Mouse (Mus musculus) left cerebral cortex, adult 11 months (tissue): ENCODE data around the gene Gstp3.
"Not testable (repeated sequence)": the region's sequence is repeated elsewhere in the genome, so short reads cannot be mapped to it uniquely, and the experiment has no call there.

Source experiments
- DNase-seq: peaks from one replicate; pipeline ENCODE4 v3.0.0; 2022; ENCODE audit warnings: low spot score

The Gstp3 gene

DNA sequence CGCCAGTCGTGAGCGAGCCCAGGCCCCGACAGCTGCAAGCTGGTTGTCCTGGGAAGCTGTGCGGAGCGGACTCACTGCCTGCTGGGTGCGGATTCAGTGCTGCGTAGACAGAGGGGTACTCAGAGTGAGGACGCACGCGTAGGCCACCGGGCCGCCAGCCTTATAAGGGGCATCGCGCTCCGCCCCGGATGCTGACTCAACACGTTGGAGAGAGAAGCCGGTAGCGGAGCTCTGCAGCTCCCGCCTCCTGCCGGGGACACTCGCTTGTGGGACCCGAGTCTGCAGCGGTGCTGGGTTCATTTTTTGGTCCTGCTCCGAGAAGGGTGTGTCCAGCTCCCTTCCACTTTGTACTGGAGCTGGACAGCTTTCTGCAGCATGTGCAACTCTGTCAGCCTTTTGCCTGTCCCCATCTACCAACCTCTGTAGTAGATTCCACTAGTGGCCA lies 21.6 kb downstream of the Gstp3 start, which contains the start of gene Gstp1:
TSS of gene Gstp1 (minus strand) at position 198 of the 445 bp plus-strand sequence.
- DNase-seq = peak; percentile 87

DNA sequence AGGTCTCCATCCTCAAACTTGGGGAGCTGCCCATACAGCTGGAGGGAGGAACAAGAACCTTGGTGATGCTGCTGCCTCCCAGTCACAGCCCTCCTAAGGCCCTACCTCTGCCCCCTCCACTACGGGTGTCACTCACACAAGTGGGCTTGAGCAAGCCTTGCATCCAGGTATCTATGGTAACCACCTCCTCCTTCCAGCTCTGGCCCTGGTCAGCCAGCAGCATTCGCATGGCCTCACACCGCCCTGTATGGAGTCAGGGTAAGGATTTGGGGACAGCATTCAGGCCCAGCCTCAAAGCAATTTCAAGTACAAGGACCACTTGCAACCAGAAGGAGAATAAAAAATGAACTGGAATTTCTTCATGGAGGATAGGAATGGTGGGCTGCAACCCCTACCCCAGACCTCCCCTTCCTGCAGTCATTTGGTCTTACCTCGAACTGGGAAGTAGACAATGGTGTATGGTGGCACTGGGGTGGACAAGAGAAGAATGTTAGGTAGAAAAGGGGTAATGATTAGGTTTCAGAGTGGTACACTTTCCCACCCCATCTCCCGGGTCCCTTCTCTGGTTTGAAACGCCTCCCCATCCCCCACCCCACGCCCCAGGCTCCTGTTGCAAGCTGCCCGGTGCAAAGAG lies 22.1 kb downstream of the Gstp3 start:
- not testable (repeated sequence) for DNase-seq

DNA sequence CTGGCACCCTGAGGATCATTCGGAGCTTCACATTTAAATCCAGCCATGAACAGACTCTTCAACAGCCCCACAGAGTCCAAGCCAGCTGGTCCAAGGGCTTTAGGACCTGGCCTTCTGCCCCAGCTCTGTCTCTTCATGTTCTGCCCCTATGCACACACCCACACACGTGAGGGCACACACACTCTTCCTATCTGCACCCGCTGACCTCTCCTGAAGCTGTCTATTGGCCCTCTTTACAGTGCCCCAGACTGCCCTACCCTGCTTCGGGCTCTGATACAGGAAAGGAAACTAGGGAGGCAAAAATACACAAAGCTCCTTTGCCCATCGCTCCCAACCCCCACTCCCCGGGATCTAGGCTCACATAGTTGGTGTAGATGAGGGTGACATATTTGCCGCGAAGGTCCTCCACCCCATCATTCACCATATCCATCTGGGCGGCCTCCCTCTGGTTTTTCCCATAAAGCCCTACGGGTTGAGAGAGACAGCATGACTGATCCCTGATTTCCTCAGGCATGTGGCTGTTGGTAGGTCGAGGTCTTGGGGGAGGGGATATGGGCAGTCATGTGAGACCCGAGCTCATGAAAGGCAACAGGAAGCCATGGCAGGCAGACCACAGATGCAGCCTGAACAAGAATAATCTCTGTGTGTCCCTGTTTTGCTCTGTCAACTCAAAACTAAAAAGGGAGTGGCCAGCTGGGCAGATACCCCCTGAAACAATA lies 22.9 kb downstream of the Gstp3 start:
- no peak for DNase-seq

DNA sequence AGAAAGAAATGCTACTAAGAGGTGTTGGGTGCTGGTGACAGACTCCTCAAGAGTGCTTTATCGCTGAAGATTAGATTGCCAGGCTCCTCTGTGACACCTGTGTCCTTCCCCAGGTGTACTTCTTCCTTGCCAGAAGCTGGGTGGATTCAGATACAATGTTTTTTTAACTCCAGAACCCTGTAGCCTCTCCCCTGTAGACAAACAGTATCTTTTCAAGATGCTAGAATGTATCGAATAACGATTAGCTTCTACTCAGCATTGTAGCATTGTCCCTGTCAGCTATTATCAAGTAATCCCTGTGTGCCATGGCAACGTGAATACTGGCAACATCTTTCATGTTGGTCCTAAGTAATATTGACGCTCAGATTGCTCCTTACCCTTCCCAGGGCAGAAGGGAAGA lies 25.6 kb downstream of the Gstp3 start:
- DNase-seq = no peak

DNA sequence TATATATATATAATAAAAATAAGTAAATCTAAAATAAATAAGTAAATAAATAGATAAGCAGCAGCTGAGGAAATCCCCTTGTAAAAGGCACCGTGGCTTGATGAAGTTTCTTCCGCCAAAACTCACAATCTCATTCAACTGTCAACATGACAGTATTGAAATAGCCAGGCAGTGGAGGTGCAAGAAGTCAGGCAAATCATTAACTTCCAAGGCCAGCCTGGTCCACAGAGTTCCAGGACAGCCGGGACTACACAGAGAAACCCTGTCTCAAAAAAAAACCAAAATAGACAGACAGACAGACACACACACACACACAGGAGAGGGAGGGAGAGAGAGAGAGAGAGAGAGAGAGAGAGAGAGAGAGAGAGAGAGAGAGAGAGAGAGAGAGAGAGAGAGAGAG lies 26.1 kb downstream of the Gstp3 start:
- DNase-seq = no peak

DNA sequence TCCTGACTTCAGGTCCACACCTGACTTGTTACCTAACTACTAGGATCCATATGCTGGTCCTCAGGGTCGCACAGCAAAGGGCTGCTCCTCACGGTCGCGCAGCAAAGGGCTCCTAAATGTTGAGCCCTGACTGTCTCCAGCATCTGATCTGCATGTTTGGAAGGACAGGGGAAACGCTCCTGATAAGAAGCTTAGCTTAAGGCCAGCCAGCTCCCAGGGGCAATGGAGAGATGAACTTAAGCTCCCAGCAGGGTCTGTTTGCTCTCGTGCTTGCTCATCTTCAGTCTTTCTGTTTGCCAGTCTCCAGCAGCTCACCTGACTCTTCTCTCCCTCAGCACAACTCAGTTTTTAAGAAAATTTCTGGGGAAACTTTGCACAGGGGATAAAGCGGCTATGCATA lies 26.7 kb downstream of the Gstp3 start:
- no peak for DNase-seq

DNA sequence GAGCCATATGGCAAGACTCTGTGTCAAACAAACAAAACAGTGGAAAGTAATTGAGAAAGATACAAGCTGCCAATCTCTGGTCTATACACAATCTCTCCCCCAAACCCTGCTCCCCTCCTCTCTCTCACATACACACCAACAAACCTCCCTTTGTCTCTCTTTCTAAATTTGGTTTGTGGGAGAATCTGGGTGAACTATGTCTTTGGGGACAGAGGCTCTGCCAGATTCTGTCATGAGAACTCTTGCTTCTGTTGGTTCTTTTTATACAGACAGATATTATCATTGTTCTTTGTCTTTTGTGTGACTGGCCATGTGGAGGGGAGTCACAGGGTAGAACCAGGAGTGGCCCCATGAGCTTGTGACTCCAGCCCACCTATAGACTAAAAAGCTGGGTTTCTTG lies 31.8 kb downstream of the Gstp3 start:
- no peak for DNase-seq

DNA sequence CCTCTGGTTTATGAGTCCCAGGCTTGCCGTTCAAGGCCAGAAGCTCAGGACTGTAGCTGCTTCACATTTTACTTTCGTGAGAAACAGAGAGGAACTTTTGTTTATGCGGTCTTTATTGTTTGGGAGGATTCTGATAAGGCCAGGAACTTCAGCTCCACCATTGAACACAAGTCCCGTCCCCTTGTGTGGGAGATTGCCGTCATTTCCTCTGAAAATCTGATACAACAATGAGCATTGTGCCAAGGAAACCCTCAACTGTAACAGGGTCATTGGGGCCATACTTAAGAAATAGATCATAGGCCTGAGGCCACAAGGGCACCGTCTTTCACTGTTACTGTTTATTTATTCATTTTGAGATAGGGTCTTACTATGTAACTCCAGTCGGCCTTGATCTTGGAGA lies 36.2 kb downstream of the Gstp3 start:
- no peak for DNase-seq

DNA sequence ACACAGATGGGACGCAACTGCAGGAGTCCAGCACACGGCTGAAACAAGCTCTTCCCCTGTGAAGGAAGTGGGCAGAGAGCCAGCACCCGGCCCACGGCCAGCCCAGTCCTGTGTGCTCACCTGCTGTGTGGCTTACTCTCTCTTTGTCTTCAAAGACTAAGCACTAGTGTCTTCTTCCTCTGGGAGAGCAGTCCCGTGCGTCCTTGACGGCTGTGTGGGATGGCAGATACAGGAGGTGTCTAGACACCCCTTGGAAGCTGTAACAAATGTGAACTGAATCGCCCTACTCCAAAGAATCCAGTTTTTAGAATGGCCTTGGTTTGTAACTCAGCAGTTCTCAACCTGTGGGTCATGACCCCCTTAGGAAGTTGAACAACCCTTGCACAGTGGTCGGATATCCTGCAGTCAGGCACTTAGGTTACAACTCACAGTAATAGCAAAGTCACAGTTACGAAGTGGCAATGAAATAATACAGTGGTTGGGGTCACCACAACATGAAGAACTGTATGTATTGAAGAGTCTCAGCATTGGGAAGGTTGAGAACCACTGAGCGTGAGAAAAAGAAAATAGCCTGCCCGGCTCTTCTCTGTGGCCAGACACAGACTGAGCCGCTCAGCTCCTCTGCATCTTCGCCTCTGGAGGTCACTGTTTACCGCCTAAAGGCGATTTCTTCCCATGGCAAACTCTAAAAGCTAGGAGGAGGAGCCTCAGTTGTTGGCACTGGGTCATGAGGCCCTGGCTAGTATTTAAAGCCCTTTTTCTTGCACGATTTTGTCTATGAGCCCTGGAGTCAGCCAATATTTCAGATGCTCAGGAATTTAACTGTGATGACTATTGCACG lies 40.4 kb downstream of the Gstp3 start:
- DNase-seq = peak; percentile 72

DNA sequence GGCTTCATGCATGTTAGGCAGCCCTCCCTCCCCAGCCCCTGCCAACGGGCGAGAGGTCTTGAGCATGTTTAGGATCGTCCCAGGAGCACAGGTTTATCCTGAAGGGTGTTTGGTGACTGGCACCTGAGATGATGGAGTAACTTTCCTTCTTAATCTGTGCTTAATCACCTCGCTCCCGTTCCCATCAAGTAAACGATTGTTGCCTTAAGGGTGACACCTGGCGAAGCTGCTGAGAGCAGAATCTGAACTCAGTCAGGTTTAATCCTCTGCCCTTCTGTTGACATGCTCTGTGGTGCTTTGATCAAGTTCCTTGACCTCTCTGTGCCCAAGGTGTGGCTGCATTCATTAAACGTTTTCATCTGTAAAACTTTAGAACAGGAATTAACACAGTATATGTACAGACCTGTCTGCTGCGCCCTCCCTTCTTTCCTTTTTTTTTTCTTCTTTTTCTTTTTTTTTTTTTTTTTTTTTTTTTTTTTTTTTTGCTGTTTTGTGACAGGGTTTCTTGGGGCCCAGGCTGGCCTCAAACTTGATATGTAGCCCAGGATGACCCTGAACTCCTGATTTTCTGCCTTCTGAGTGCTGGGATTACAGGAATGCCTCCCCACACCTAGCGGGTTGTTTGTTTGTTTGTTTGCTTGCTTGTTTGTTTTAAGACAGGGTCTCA lies 41.3 kb downstream of the Gstp3 start:
- no peak for DNase-seq

DNA sequence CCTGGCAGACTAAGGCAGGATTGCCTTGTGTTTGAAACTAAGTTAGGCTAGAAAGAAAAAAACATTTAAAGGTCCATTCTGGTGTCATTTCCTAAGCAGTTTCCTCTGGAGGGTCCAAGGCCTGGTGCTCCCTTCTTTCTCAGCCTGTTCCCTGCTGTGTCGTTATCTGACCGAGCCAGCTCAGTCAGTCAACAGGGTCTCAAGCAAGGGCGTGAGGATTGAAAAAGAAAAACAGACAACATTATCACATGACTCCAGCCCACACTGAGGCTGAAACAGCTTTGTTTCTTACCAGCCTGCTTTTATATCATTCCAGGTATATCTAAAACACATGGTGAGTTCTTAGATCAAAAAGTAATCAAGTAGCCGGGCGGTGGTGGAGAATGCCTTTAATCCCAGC lies 43.7 kb downstream of the Gstp3 start:
- no peak for DNase-seq

DNA sequence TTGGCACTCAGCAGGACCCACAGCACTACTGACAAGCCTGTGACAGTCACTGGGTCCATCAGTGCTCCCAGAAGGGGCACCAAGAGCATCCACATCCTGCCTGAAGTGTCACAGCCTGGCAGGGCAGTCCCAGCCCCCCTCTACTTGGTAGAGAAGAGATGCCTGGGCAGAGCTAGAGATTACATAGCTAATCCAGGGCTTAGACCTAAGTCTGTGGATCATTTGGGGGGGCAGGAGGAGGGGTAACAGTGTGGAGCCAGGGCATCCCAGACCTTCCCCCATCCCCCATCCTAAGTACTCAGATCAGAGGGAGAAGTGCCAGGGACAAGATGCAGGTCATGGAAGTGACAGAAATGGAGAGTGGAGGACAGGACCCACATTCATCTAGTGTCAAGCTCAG lies 44.6 kb downstream of the Gstp3 start:
- no peak for DNase-seq

DNA sequence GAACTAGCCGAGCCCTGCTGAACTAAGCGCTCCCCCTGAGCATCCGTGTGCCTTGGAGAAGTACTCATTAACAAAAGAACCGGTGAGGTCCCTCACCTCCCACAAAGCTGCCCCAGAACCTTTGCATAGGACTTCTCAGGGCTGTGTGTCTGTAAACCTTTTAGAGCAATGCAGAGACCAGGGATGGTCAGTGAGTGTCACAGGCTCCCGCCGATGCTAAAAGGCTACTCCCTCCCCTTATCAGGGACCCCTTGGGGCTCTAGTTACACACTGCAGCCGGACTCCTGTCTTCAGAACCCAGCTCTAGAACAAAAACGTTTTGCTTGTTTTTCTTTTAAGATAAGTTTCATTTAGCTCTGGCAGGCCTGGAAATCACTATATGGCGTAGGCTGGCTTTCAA lies 46.3 kb downstream of the Gstp3 start:
- DNase-seq = no peak

DNA sequence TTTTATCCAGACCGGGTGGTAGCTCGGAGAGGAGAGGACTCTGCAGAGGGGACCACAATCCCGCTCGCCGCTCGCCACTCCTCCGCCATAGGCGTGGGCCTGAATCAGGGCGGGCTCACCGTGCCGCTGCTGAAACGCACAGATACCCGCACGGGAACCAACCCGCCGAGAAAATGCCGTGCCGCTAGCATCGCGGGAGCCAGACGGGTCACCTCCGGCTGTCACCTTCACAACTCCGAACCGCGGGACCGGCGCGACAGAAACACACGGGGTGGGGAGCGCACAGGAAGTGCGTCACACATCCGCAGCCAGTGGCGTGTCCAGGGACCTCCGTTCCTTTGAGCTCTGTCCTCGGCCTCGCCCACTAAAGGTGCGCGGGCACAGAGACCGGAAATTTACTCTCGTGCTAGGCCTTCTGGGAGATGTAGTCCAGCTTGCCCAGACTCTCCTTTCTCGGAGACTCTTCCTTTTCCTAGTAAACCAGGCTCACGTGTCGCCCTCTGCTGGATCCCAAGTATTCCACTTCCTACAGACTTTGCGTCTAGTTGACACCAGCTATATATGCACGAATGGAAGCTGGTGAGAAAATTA lies 46.8 kb downstream of the Gstp3 start, which contains the start of gene Ndufv1:
TSS of gene Ndufv1 (minus strand) at position 375 of the 591 bp plus-strand sequence.
- peak; percentile 98 for DNase-seq

DNA sequence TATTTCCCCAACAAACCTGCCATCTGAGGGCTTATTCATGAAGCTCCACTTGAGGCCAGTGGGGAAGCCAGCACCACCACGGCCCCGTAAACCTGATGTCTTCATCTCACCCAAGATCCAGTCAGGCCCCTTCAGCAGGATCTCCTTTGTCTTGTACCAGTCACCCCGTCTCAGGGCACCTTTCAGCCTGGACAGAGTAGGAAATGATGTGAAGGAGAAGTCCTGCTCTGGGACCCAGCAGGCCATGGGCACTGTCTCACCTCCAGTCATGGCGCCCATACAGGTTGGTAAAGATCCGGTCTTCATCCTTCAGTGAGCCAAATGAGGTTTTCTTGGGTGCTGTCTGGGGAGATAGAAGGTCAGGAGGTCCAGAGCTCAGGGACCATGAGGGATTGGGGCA lies 48.3 kb downstream of the Gstp3 start:
- no peak for DNase-seq
